Mouse (Mus musculus): ENCODE data around the gene Myl12a.
A peak's percentile ranks its signal among the peaks of the same experiment; 100 is the strongest.

Myl12a gene

DNA sequence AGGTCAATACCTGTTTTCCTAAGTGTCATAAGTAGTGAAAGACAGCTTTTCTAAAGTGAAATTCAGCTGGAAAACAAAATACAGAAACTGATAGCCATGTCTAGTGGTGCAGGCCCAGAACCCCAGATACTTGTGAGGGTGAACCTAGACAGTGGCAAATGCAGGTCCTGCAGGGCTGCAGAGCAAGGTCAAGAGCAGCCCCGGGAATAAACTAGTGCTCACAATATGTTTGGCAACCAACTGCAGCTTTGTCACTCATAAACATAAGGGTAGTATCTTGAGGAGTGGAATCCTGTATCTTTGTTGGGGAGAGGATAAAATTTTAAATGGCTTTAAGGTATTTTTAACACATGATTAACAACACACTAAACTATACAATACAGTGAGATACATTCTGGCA, 7.1 kb upstream of the Myl12a start:
- no peak for DNase-seq

DNA sequence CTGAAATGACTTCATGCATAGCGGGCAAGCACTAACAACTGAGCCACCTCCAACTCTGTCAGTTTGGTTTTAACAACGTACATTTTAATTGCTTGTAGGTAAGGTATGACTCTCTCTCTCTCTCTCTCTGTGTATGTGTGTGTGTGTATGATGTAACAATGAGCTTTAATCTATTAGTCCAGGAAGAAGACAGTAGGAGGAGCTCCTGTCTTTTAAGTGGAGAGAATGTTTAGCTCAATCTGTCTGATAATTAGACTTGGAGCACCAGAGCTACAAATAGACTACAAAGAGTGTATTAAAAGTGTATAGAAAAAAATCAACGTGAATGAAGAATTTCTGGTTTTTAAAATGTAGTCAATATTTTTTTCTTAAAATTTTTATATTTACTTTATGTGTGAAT, 6.0 kb upstream of the Myl12a start:
- DNase-seq, result no peak

DNA sequence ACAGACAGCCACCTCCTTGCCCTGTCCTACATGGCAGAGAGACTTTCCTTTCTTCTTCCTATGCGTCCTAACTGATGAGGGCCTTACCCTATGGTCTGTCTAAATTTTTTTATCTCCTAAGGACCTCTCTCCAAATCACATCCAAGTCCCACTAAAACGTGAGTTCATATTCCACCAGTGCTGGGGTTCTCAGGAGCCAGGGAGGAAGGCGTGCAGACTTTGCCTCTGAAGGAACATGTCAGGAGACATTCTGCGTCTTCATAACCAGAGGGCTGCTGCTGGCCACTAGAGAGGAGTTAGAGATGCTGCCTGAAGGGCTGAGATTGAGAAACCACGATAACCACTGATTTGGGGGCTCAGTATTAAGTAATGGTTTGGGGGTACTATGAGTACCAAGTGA, 4.3 kb upstream of the Myl12a start:
- DNase-seq, result no peak

DNA sequence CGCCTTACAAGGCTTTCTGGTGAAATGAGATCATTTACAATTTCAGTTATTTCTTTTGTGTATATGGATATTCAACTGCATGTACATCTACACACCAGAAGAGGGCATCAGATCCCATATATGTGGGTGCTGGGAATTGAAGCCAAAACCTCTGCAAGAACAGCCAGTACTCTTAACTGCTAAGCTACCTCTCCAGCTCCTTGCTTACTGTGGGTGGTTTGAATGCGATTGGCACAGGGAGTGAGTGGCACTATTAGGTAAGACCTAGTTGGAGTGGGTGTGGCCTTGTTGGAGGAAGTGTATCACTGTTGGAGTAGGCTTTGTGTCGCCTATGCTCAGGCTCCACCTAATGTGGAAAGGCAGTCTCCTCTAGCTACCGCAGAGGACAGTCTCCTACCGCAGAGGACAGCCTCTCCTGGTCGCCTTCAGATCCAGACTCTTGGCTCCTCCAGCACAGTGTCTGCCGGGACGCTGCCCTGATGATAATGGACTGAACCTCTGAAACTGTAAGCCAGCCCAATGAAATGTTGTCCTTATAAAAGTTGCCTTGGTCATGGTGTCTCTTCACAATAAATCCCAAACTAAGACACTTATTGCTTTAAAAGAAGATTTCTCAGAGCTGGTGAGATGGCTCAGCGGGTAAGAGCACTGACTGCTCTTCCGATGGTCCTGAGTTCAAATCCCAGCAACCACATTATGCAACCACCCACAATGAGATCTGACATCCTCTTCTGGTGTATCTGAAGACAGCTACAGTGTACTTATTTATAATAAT, 1.7 kb upstream of the Myl12a start:
- no peak for DNase-seq

DNA sequence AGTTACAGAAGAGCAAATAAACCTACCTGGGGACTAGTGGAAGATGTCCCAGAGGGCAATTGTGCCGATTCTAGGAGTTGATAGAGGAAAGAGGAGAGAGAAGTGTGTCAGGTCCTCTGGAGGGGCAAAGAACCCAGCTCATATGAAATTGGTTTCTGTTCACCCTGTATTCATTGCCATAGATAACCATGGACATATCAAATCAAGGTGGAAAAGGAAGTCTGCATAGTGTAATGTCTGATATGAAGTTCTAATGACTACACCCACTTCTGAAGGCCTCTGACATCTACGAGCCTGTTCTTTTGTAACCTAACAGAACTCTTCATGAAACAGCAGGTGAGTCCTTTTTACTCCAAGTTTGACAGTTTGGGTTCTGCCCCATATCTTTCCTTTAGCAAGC, 1.0 kb upstream of the Myl12a start:
- DNase-seq, result no peak

DNA sequence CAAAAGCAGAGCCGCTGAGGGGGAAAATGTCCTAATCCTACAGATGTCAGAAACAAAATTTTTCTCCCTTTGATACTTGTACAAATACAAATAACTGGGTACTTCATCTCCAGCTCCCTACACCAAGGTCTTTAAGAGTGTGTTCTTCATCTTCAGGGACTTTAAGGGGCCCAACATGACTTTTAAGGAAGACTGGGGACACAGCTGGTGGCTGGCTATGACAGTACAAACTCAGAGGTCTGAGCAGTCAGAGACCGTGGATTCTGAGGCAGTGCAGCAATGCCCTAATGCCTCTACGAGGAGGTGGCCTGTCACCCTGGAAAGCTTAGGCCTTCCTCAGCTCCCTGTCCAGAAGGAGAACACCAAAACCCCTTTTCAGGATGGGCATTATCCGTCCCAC, 434 bp upstream of the Myl12a start:
- DNase-seq, result no peak

DNA sequence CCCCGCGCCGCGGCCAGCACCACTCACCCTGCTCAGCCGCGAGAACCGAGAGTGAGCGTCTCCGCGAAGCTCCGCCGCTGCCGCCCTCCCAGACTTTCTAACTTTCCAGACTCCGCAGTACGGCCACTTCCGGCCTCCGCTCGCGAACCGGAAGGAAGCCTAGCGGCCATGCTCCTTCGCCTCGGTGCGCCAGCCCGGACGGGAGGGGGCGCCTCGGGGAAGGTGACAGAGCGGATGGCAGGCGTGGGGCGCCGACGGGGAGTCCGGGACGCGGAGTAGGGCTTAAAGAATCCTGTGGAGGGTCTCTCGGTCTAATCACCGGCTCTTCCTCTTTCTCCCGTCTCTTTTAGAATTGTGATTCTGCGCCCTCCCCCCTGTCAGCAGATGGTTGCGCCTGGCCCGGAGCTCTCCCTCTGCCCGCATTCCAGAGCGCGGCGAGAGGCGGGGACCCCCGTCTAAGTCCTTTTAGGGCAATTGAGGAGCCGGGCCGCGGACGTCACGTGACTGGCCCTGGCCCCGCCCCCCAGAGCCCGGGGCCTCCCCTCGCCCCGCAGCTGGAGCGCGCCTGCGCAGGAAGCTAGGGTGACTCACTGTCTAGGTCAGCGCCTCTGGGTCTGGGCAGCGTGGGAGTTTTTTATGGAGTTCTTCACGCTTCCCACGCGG, 466 bp downstream of the Myl12a start, which contains the start of gene Myom1:
Gene Myom1 (plus strand): TSS at position 553 of the 663 bp plus-strand sequence.
- peak; percentile 92 to 96 for DNase-seq

DNA sequence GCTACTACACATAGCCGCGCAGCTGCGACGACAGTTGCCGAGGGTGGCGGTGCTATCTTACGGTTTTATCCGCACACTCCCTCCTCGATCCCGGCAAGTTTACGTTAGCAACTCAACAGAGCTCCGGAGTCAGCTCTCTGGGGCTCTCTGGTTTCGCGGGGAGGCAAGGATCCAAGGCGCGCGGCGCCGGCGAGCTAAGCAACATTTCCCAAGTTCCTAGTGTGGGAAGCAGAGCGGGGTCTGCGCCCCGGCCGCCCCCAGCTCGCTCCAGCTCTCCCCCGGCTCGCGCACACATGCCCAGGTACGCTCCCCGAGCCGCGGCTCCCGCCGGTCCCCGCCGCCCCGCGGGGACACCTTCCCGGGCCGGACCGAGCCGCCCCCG, 988 bp downstream of the Myl12a start:
- DNase-seq, result no peak

DNA sequence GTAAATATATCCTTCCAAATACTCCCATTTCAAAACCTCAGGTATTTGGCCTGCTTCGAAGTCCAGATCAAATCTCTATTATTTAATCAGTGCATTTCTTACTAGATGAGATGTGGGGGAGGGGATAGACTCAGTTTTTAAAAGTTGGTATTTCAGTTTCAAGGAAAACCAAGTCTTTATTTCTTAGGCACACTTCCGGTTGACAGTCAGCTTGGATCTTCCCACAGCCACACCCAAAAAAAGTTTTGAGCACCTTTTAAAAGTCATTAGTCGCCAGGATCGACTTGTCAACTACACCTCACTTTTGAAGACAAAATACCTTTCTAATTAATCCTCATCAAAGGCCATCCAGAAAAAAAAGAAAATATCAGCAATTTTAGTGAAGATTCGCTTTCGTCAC, 1.6 kb downstream of the Myl12a start:
- no peak for DNase-seq

DNA sequence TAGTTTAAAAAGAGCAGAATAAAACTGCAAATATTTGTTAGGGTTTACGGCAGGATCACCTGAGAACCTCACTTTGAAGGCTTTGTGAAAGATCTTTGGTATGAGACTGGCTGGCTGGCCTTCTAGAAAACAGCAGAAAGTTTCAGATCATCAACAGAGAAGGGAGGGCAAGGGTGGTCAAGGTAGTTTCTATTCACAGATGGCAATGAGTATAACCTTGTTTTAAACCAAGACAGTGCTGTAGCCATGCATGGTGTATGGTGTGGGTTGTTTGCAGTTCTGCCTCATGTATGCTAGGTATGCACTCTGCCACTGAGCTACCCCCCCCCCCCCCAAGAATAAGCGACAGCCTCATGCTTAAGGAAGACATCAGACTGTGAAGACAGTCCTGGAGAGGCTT, 2.4 kb downstream of the Myl12a start:
- DNase-seq, result no peak

DNA sequence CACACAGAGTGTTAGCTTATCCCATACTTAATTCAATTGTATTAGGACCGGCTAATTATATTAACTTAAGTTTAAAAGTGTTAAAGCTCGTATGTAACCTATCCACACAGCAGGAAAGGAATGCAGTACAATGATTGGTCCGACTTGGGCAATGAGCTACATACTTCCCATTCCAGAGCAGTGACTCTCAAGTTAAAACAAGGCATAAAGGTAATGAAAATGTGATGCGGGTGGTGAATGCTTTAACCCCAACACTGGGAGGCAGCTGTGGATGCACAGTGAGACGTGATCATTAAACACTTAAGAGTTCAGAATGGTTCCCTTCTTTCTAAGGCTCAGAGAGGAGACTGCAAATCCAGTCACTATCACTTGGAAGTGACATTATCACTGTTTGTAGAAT, 3.5 kb downstream of the Myl12a start:
- DNase-seq, result no peak

DNA sequence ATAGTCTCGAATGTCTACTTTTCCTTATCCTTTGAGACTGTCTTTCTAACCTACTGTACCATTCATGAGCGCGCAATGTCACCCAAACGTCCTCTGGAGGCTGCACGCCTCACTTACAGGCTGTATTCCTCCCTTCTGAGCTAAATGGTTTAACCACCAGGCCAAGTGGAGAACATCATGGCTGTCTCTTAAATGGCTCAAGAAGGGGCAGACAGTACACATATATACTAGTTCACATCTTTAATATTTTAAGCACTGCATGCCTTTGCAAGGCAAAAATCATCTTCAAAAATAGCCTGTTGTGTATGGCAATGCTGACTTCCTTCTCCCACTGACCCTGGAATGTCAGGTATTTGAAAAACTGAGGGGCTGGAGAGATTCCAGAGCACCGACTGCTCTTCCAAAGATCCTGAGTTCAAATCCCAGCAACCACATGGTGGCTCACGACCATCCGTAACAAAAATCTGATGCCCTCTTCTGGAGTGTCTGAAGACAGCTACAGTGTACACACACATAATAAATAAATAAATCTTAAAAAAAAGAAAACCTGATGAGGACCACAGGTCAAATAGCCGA, 4.2 kb downstream of the Myl12a start:
- DNase-seq, result no peak

DNA sequence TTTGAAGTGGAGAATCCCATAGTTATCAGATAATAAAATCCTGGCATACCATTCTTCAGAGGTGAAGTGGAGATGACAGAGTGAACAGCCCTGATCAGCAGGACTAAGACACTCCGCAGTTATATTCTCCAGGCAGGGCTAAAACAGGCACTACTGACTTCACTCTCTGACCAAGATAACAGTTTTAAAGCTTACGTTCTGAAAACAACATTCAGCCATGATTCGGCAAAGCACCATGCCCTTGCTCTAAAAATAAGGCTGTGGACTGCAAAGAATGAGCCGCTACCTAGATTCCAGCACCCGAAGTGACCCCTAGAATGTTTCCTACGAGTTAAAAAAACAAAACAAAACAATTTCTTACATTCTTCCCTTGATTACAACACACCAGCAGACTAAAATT, 4.8 kb downstream of the Myl12a start:
- DNase-seq, result no peak

DNA sequence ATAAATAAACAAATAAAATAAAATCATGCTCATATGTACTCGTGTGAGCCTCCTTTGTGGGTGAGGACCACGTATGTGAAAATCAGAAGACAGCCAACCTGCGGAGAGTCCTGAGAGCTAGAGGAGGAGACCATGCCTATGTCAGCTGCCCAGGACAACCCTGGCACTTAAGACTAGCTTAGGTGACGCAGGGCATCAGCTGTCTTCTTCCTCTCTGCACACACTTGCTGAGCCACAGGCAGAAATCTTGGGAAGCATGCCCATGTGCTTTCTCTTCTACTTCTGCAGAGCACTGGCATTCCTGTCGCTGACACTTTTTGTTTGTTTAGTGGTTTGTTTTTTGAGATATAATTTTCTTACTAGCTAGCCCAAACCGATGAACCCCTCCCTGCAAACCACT, 7.1 kb downstream of the Myl12a start:
- no peak for DNase-seq

DNA sequence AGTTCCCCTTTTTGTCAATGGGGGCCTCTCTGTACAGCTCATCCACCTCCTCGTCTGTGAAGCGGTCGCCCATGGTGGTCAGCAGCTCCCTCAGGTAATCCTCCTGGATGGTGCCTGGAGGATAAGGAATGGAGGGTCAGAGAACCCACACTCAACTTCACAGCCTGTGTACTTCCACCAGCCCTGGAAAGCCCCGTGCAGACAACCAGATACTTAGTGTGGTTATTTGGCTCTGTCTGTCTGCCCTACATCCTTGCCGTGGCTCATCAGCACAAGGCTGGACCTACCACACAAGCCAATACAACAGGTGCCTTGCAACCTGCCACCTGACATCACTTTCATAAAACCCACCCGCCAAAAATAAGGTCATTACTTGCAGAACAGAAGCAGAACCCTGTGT, 8.0 kb downstream of the Myl12a start:
- no peak for DNase-seq

DNA sequence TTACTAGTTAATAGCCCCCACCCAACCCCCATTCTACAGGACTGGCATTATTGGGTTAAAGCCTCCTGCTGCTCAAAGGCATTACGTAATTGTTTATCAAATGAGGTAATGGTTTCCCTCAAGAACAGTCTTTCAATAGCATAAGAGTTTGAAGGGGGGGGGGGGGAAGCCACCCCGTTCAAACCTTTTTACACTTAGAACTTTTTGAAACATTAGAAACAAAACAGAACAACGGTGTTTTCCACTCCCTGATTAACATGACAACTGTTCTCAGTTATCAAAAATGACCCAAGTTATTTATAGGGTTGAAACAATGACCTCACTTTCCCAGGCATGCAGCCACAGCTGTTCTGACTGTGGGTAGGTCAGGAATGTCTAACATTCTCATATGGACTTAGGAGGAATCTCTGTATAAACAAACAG, 9.3 kb downstream of the Myl12a start:
- no peak for DNase-seq

DNA sequence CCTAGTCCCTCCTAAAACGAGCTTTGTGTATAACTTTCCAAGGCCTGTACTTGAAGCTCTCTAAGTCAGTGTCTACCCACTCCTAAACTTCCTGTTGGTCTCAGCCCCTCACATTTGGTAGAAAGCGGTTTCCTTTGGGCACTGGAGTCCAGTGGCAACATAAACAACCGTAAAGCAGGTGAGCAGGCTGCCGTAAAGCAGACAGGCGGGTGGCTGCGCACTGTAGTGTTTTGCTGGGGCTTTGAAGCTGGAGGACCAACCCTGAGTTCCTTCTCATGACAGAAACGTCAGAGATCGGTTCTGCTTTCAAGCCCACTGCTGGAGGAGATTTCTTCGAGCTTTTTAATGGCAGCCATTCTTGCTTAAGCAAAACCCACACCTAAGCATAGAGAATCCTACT, 10.0 kb downstream of the Myl12a start:
- no peak for DNase-seq

DNA sequence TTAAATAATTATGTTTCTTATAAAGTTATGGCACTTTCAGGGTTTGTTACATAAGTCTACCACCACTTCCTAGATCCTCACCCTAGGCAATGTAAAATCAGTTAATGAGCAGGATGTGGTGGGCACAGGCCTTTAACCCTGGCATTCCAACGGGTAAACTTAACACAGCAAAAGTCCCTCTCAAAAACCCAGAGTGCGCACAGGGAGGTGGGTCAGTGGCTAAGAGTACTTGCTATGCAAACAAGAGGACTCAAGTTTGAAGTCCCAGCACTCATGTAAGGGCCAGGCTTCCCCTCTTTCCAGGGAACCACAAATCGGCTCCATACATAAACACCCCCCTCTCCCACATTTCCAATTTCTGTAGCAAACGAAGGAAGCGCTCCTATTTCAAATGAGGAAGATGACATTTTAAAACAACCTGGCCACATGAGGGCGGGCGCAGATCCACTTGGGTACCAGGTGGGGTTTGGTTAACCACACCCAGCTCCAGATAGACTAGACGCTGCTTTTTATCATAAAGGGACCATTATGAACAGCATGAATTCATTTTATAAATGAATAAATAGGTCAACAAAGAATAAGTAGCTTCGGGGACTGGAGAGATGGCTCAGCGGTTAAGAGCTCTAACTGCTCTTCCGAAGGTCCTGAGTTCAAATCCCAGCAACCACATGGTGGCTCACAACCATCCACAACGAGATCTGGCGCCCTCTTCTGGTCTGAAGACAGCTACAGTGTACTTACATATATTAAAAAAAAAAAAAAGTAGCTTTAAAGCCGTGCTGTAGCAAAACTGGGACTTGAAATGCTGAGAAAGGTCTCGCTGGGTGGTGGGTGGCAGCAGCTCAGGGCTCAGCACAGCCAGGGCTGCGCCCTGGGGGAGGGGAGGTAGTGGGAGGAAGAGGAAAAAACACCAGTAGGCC, 10.7 kb downstream of the Myl12a start:
- no peak for DNase-seq

DNA sequence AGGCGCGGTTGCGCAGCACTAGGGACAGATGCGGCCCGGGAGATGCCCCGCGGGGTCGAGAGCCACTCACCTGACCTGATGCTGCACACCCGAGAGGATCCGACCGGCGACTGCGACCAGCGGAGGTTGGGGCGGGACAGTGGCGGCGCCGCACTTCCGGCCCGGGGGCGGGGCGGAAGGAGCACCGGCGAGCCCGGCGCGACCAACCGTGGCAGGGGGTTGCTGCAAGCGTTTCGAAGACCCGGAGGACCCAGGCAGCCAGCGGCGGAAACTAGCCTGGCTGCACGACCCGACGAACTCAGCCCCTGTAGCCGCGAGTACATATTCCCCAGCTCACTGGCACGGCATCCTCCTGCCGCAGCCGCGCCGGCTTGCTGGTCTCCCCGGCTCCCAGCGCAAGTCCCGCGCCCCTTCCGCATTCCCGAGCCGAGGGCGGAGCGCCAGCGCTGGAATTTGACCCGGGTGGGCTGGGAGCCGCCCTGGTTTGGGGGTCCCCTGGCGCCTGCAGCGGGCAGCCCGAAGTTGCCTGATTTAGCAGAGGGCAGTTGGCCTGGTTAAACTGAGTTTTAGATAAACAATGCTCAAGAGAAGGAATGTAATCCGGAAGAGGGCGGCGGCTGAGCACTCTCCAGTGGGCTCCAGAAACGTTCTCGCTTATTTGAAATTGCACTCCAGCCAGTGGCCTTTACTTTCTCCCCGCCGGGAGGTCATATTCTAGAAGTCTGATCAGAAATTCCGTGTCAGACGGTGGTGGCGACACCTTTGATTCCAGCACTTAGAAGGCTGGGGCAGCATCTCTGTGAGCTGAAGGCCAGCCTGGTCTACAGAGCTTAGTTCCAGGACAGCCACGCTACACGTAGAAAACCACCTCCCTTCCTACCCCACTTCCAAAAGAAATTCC, 12.0 kb downstream of the Myl12a start:
- peak; percentile 81 to 85 for DNase-seq

DNA sequence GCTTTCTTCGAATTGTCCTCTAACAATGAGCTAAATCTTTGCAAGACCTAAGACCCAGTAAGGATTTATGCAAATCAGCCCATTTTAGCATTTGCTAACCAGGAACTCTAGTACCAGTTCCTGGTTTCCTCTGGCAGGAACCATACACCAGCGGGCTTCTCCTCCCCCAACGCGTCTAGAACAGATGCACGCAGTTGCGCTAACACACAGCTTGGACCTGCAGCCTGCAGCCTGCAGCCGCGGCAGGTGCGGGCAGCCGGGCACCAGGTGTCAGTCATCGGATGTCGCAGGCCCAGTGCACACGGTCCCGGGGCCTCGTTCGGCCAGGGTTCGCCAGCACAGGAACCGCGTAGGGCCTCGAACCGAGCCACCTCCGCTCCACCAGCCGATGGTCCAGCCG, 12.7 kb downstream of the Myl12a start:
- DNase-seq, result no peak

DNA sequence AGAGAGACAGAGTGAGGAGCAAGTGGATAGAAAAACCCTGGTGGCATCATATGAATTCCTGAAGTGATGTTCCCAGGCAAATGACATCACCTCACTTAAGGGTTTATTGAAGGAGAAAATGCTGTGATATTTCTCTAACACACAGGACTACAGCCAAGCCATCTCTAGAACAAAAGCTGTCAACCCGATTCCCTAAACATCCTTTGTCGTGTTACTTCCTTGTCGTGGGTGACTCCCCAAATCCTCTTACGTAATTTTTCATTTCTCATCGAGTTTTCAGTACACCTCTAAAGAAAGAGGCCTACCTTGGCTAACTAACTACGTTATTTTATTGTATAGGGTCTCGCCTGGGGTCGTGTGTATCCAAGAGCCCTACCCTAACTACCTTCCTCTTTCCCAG, 13.2 kb downstream of the Myl12a start:
- no peak for DNase-seq

DNA sequence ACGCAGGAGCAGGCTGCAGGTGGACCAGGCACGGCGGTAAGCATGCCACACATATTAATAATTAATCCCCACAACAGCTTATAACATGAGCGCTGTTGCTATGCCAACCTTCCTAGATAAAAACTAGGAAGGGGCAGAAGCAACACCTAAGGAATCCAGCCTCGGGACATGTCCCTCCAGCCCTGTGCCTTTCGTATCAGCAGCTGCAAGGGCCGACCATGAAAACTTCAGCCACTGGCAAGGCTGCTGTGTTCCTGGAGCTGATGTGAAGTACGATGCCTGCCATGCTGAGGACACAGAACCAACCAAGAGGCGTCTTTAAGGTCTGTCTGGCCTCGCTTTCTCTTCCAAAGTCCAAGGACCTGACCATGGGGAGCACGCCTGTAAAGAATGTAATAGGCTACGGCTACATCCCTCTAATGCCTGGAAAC, 14.3 kb downstream of the Myl12a start:
- no peak for DNase-seq

Measured in cerebellum, postnatal 36 days (tissue).